Mouse (Mus musculus) heart, postnatal 0 days (tissue): ENCODE measurements around the gene Lamp1. TPM values are rescaled to one million over a fixed set of nuclear protein-coding genes. Genes with fewer than 3 reads are reported as not detected.
A peak's percentile ranks its signal among the peaks of the same experiment; 100 is the strongest.

Experiments used
- ATAC-seq: fragments of 200-750 bp; cut with Nextera tagmentation; 2 replicates; pipeline ENCODE4 v1.8.0; 2017; ENCODE audit warnings: low read depth, moderate number of reproducible peaks, moderate library complexity; ENCODE audit not compliant: insufficient read depth
- DNase-seq: peaks from one replicate; pipeline ENCODE4 v3.0.0-alpha.2; 2016; ENCODE audit warnings: low spot score
- H3K27ac ChIP-seq: fragments of 300-500 bp; sonication (generic); 2 replicates; pipeline ENCODE4 v1.5.1; 2014; ENCODE audit warnings: low read depth, mild to moderate bottlenecking
- H3K27me3 ChIP-seq: fragments of 300-500 bp; sonication (generic); 2 replicates; pipeline ENCODE4 v1.6.1; 2014; ENCODE audit warnings: low read length, mixed read lengths; ENCODE audit not compliant: control insufficient read depth, insufficient read depth
- H3K36me3 ChIP-seq: fragments of 300-500 bp; sonication (generic); replicated peaks from 2 replicates; pipeline ENCODE4 v1.6.1; 2014; ENCODE audit warnings: low read length, mixed read lengths; ENCODE audit not compliant: control insufficient read depth, insufficient read depth
- H3K4me1 ChIP-seq: fragments of 300-500 bp; sonication (generic); 2 replicates; pipeline ENCODE4 v1.6.1; 2014; ENCODE audit warnings: antibody characterized with exemption; ENCODE audit not compliant: control insufficient read depth, insufficient read depth
- H3K4me2 ChIP-seq: fragments of 300-500 bp; sonication (generic); 2 replicates; pipeline ENCODE4 v1.6.1; 2014; ENCODE audit warnings: low read depth, mild to moderate bottlenecking, low read length, moderate library complexity
- H3K4me3 ChIP-seq: fragments of 300-500 bp; sonication (generic); 2 replicates; pipeline ENCODE4 v1.5.1; 2014; ENCODE audit warnings: low read depth, low read length
- H3K9ac ChIP-seq: fragments of 300-500 bp; sonication (generic); replicated peaks from 2 replicates; pipeline ENCODE4 v1.6.1; 2014; ENCODE audit warnings: low read depth, low read length, mixed read lengths
- H3K9me3 ChIP-seq: fragments of 300-500 bp; sonication (generic); replicated peaks from 2 replicates; pipeline ENCODE4 v1.6.1; 2016; ENCODE audit warnings: low read length; ENCODE audit not compliant: control insufficient read depth
- CTCF ChIP-seq: IDR thresholded peaks from 2 replicates; pipeline ENCODE4 v1.5.1; 2016; ENCODE audit warnings: antibody characterized with exemption, control low read depth, low read depth
- EP300 ChIP-seq: IDR thresholded peaks from 2 replicates; pipeline ENCODE4 v1.6.1; 2016; ENCODE audit warnings: antibody characterized with exemption, low read depth
- WGBS: fragments of 180-500 bp; shearing (Covaris S2); extraction: QIAGEN DNeasy Blood & Tissue Kit; methylation state at CpG from one replicate; pipeline ENCODE4 v1.1.7; 2014; 5-methylcytosine and 5-hydroxymethylcytosine counted together
- polyA plus RNA-seq: library from polyadenylated mRNA; unstranded; fragments of >200 nt; fragmentation: Nextera tagmentation; extraction: Ambion mirVana; gene quantifications from 2 replicates; pipeline ENCODE4 v1.2.1, GENCODE M21; 2015
- total RNA-seq: library from RNA; depleted of rRNA; stranded (reverse); fragments of >200 nt; gene quantifications from 2 replicates; pipeline ENCODE4 v1.2.3, GENCODE M21; 2014; ENCODE audit warnings: low replicate concordance

Lamp1 gene
- total and polyA plus RNA-seq, 2 experiments from 2014 or later: 267 to 327 TPM

DNA sequence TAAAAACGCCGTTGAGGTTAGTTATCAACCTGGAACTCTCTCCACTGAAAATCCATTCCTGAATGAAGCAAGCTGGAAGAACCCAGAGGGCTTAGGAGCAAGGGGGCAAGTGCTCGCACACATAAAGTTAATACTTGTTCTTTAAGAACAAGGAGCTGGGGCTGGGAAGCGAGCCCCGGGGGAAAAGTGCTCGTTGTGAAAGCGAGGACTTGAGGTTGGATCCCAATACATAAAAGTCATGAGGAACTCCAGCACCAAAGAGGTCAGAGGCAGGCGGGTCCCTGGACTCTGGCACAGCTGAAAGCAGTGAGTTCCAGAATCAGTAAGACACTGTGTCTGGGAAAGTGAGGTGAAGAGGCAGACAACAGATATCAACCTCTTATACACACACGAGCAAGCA lies 4.9 kb upstream of the Lamp1 start:
- Histone ChIP-seq H3K9ac (no peak overlapping the region), H3K27ac (no peak overlapping the region), H3K4me2 (no peak overlapping the region), H3K36me3 (peaks cover 11% of the 10 kb centered on the region), H3K4me1 (peaks cover 4% of the 10 kb centered on the region; the same call in 1 of the 2 replicates), H3K27me3 (no peaks in the 10 kb centered on the region), H3K9me3 (no peaks in the 10 kb centered on the region), H3K4me3 (no peak overlapping the region)
- ATAC-seq (no peak), DNase-seq (no peak)
- WGBS: 72% methylated on average over 9 of the region's 9 CpGs
- TF ChIP-seq CTCF (no peak), EP300 (no peak)

- DNase-seq (no peak), ATAC-seq (no peak)
- Histone ChIP-seq H3K4me1 (peaks cover 10% of the 10 kb centered on the region), H3K9ac (no peak overlapping the region), H3K27me3 (no peaks in the 10 kb centered on the region), H3K27ac (no peak overlapping the region), H3K4me3 (no peak overlapping the region), H3K36me3 (peaks cover 6% of the 10 kb centered on the region), H3K4me2 (no peak overlapping the region), H3K9me3 (no peaks in the 10 kb centered on the region)
- 73% methylated on average over 9 of the region's 9 CpGs for WGBS
- TF ChIP-seq CTCF: no peak
Measured at GRCm38 (mm10) chr8:13155358-13155757, 3.6 kb upstream of the Lamp1 start.

DNA sequence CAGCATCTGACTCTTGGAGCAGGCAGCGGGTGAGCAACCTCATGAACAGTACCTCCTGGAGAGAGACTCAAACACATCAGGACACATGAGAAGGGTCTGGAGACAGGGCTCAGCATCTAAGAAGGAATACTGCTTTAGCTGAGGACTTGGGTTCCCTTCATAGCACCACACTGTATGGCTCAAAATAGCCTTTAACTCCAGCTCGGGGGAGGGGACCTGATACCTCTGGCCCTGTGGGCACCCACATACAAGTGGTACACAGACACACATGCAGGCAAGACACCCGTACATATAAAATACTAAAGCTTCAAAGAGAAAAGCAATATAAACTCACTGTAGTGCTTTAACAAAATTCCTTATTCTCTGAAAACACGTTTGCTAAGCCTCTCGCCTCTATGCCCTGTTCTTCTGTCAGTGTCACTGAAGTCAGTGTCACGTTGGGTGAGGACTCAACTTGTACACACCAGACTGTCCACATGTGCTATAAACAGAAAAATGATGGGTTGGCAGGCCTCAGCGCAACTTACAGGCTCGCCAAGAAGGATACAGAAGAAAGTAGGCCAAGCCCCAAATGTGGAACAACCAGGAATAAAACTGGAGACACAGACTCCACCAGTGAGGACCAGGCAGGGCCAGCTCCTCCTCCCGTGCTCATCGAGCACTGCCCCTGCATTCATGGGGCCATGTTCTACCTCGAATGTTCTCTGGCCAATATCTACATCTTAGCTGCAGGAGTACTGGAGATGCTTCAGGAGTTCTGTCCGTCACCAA lies 2.4 kb upstream of the Lamp1 start:
- WGBS: 64% methylated on average over 12 of the region's 12 CpGs
- Histone ChIP-seq H3K36me3 (peaks cover 6% of the 10 kb centered on the region), H3K4me1 (peaks cover 12% of the 10 kb centered on the region), H3K4me3 (no peak overlapping the region), H3K9ac (no peak overlapping the region), H3K27me3 (no peaks in the 10 kb centered on the region), H3K27ac (no peak overlapping the region), H3K9me3 (no peaks in the 10 kb centered on the region), H3K4me2 (no peak overlapping the region)
- DNase-seq (no peak), ATAC-seq (no peak)
- TF ChIP-seq EP300: no peak
- TF ChIP-seq CTCF: no peak

GRCm38 (mm10) chr8:13159377-13159881 lies 468 bp downstream of the Lamp1 start:
- Histone ChIP-seq H3K27ac (peak overlapping the region; percentile 90), H3K4me3 (peak overlapping the region; percentile 99), H3K9me3 (no peaks in the 10 kb centered on the region), H3K4me2 (peak overlapping the region; percentile 93), H3K4me1 (peaks cover 21% of the 10 kb centered on the region), H3K36me3 (no peaks in the 10 kb centered on the region; the same call in 1 of the 2 replicates), H3K9ac (peak overlapping the region; percentile 100), H3K27me3 (no peaks in the 10 kb centered on the region)
- peak; percentile 45 for ATAC-seq
- DNase-seq: no peak
- WGBS: 1% methylated on average over 35 of the region's 49 CpGs
- TF ChIP-seq CTCF (no peak), EP300 (no peak)

- no peak for ATAC-seq
- H3K4me2 ChIP-seq: peak overlapping the region; percentile 93
Measured at GRCm38 (mm10) chr8:13160691-13161090, 1.7 kb downstream of the Lamp1 start.

More at GRCm38 (mm10) chr8:13160691-13161090, 1.7 kb downstream of the Lamp1 start:
- no peak for DNase-seq
- Histone ChIP-seq H3K9me3 (no peaks in the 10 kb centered on the region), H3K4me3 (peak overlapping the region; percentile 99), H3K36me3 (peaks cover 4% of the 10 kb centered on the region; the same call in 1 of the 2 replicates), H3K27ac (no peak overlapping the region), H3K9ac (peak overlapping the region; percentile 100), H3K27me3 (no peaks in the 10 kb centered on the region), H3K4me1 (peaks cover 21% of the 10 kb centered on the region)
- WGBS: 74% methylated on average over 3 of the region's 3 CpGs
- no peak for TF ChIP-seq CTCF
- no peak for TF ChIP-seq EP300
